Mouse (Mus musculus) induced T-regulatory cell, adult 2 months (primary cell): Measurements from ENCODE around the gene Gm20920.
"Not testable (repeated sequence)": the region's sequence is repeated elsewhere in the genome, so short reads cannot be mapped to it uniquely, and the experiment has no call there.

ENCODE experiments used
- DNase-seq: peaks from one replicate; pipeline ENCODE4 v3.0.0-alpha.2; 2012; ENCODE audit warnings: low read depth

Gm20920 gene

GRCm38 (mm10) chrY:51851820-51852219 is at the start of gene Gm20920:
Gene Gm20920 (plus strand): TSS chrY:51852120.
- not testable (repeated sequence) for DNase-seq
